Mouse (Mus musculus): ENCODE results near the gene H2-Ke6. TPM values are rescaled to one million over a fixed set of nuclear protein-coding genes. Genes with fewer than 3 reads are reported as not detected.
A peak's percentile ranks its signal among the peaks of the same experiment; 100 is the strongest.

Gene H2-Ke6
- total and polyA plus RNA-seq, 3 experiments = 20.8 to 47.1 (median 31.7) TPM

GRCm38 (mm10) chr17:34024317-34024821, 3.5 kb downstream of the H2-Ke6 start, which contains the start of gene Ring1 (continued):
- TF ChIP-seq GABPA (IDR thresholded peaks at IDR 0.05; ENCODE audit: insufficient replicate concordance, low read depth, low read length) (no peak), HCFC1 (IDR thresholded peaks at IDR 0.05; ENCODE audit: low read depth, low read length) (peak; percentile 73), NRF1 (IDR thresholded peaks at IDR 0.05; ENCODE audit: low read depth, low read length) (peak; percentile 56; the same call in 1 of the 2 replicates), JUN (IDR thresholded peaks at IDR 0.05; ENCODE audit: insufficient read depth, low read depth, low read length) (no peak), SIN3A (IDR thresholded peaks at IDR 0.05; ENCODE audit: low read length) (peak; percentile 49; the same call in 1 of the 2 replicates), USF1 (IDR thresholded peaks at IDR 0.05; ENCODE audit: low read depth, low read length) (no peak), MAZ (IDR thresholded peaks at IDR 0.05; ENCODE audit: low read depth, low read length) (no peak), PAX5 (IDR thresholded peaks at IDR 0.05; ENCODE audit: low read length) (no peak), TCF12 (IDR thresholded peaks at IDR 0.05; ENCODE audit: low read depth, low read length) (peak; percentile 70), RAD21 (IDR thresholded peaks at IDR 0.05; ENCODE audit: low read depth, low read length) (no peak)

GRCm38 (mm10) chr17:34023678-34024077, 4.2 kb downstream of the H2-Ke6 start:
- Histone ChIP-seq H3K4me2 (ENCODE audit: insufficient read depth, low read depth, poor library complexity, severe bottlenecking) (peak overlapping the region; percentile 31; the same call in 1 of the 2 replicates), H3K9me3 (replicated peaks; ENCODE audit: low read length) (peaks cover 27% of the 10 kb centered on the region), H3K4me3 (replicated peaks in 1 of 3; ENCODE audit: low read depth in 2 of 3, low read length in 2 of 3, poor library complexity in 1 of 3) (peak overlapping the region; percentile 71 to 81 (median 75)), H3K4me1 (ENCODE audit: control insufficient read depth in 1 of 2, insufficient read depth in 2 of 2) (peaks cover 19 to 36% of the 10 kb centered on the region in 2 experiments), H3K36me3 (replicated peaks in 1 of 2; ENCODE audit: control insufficient read depth in 1 of 2, insufficient read depth in 1 of 2, low read length in 1 of 2) (peaks cover 19 to 39% of the 10 kb centered on the region in 2 experiments), H3K27me3 (replicated peaks) (no peaks in the 10 kb centered on the region), H3K9ac (ENCODE audit: insufficient read depth, low read depth) (peak overlapping the region; percentile 91; the same call in 1 of the 2 replicates), H3K79me2 (replicated peaks; ENCODE audit: control insufficient read depth, extremely low read depth, insufficient read depth, poor library complexity, severe bottlenecking) (peaks cover 2% of the 10 kb centered on the region; the same call in 1 of the 2 replicates), H3K27ac (ENCODE audit: insufficient read depth, low read depth) (no peak overlapping the region)
- in situ Hi-C loops (cut with MboI; ENCODE audit: low pct_ligation_motif_present, low pct_unique_long_range_greater_than_20kb, low sequenced_read_pairs) = no loop called here
- TF ChIP-seq MYC (IDR thresholded peaks at IDR 0.05; ENCODE audit: low read depth, low read length) = no peak
- TF ChIP-seq UBTF (IDR thresholded peaks at IDR 0.05; ENCODE audit: low read depth, low read length) = no peak
- no peak for DNase-seq (ENCODE audit: extremely low read depth)
- dilution Hi-C loops (cut with MboI; ENCODE audit: extremely low pct_ligation_motif_present, extremely low pct_unique_long_range_greater_than_20kb, low sequenced_read_pairs) = no loop called here

GRCm38 (mm10) chr17:34022987-34023386, 4.9 kb downstream of the H2-Ke6 start:
- no peaks in the 10 kb centered on the region for H3K27me3 ChIP-seq (replicated peaks)
- H3K79me2 ChIP-seq (replicated peaks; ENCODE audit: control insufficient read depth, extremely low read depth, insufficient read depth, poor library complexity, severe bottlenecking) = 0 out of 2 replicates have a peak, but pooled peaks cover 2% of the 10 kb centered on the region
- peaks cover 14 to 29% of the 10 kb centered on the region in 2 experiments for H3K4me1 ChIP-seq (ENCODE audit: control insufficient read depth in 1 of 2, insufficient read depth in 2 of 2)
- TF ChIP-seq JUN (IDR thresholded peaks at IDR 0.05; ENCODE audit: insufficient read depth, low read depth, low read length) (no peak), USF2 (conservative IDR thresholded peaks at IDR 0.05; ENCODE audit: low read depth, low read length) (no peak), ZC3H11A (IDR thresholded peaks at IDR 0.05; ENCODE audit: low read depth, low read length) (no peak)
- H3K36me3 ChIP-seq (replicated peaks in 1 of 2; ENCODE audit: control insufficient read depth in 1 of 2, insufficient read depth in 1 of 2, low read length in 1 of 2) = peaks cover 14 to 32% of the 10 kb centered on the region in 2 experiments
- no peak overlapping the region for H3K4me3 ChIP-seq (replicated peaks in 1 of 3; ENCODE audit: low read depth in 2 of 3, low read length in 2 of 3, poor library complexity in 1 of 3)
- peaks cover 27% of the 10 kb centered on the region for H3K9me3 ChIP-seq (replicated peaks; ENCODE audit: low read length)
- no peak overlapping the region for H3K9ac ChIP-seq (ENCODE audit: insufficient read depth, low read depth)
- dilution Hi-C loops (cut with MboI; ENCODE audit: extremely low pct_ligation_motif_present, extremely low pct_unique_long_range_greater_than_20kb, low sequenced_read_pairs) = no loop called here
- in situ Hi-C loops (cut with MboI; ENCODE audit: low pct_ligation_motif_present, low pct_unique_long_range_greater_than_20kb, low sequenced_read_pairs) = no loop called here
- DNase-seq (ENCODE audit: extremely low read depth) = no peak
- H3K27ac ChIP-seq (ENCODE audit: insufficient read depth, low read depth) = no peak overlapping the region
- no peak overlapping the region for H3K4me2 ChIP-seq (ENCODE audit: insufficient read depth, low read depth, poor library complexity, severe bottlenecking)
